Mouse (Mus musculus) lung, adult 2 months (tissue): ENCODE data around the gene Nedd4.

Source experiments
- CTCF ChIP-seq: fragments of 200-500 bp; IDR thresholded peaks from 2 replicates; pipeline ENCODE4 v1.5.1; 2011; ENCODE audit warnings: mild to moderate bottlenecking, low read length, control low read depth; ENCODE audit not compliant: insufficient read depth
- POLR2A ChIP-seq: fragments of 200-500 bp; IDR thresholded peaks from 2 replicates; pipeline ENCODE4 v1.6.1; 2011; ENCODE audit warnings: low read depth, mild to moderate bottlenecking, control low read depth, low read length, borderline replicate concordance; ENCODE audit errors: extremely low read depth

- TF ChIP-seq CTCF: no peak
- TF ChIP-seq POLR2A: no peak
Measured at GRCm38 (mm10) chr9:72716200-72716599, 54.1 kb downstream of the Nedd4 start.
